Mouse (Mus musculus): ENCODE data around the gene Gm42420.

- TF ChIP-seq CTCF (IDR thresholded peaks at IDR 0.05; ENCODE audit: borderline replicate concordance, control insufficient read depth, extremely low read depth, insufficient read depth, low read length, poor library complexity) (no peak), POLR2A (IDR thresholded peaks at IDR 0.05; ENCODE audit: control insufficient read depth, extremely low read depth, insufficient read depth, low read length, poor library complexity) (no peak)
These were observed 24.7 kb downstream of the Gm42420 start for GRCm38 (mm10) chr6:39610207-39610606.

All from thymus, adult 2 months (tissue).